7 mouse cellular contexts compared by ENCODE assay signal in the genomic region with DNA sequence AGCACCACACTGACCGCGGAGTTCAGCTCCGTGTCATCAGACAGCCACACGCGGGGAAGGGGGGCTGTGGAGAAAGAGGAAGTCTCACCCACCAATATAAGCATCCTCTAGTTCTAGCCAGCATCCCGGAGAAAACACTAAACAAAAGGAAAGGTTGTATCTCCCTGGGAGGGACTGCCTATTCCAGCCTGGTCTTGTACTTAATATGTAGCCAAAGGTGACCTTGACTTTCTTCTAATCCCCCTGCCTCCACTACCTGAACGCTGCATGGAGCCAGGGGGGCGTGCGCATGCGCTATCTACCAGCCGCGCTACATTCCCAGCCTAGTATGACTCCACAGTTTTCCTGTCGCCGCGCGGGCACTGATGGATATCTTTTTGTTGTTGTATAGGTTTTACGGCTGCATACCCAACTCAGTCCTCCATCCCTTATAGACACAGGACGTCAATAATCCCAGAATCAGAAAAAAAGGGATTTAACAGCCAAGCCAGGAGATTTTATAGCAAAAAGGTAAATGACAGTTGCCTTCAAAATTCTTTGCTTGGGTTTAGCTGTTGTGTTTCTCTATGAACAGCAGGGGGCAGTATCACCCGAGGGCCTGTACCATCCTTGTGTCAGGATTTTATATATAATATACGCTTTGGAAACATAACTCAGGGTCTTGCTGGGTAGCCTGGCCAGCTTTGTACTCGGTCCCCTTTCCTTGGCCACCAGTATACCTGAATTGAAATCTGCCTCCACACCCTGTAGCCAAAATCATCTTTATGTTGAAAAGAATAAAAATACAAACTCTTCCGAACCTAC. TPM values are rescaled to one million over a fixed set of nuclear protein-coding genes. Genes with fewer than 3 reads are reported as not detected.
DNase-seq lines count a peak whose midpoint lies in the region; ATAC-seq and TF ChIP-seq lines count a peak whose summit lies in the region.

No protein-coding gene starts in this region.

- peak overlapping the region; percentile 40; the same call in 1 of the 2 replicates for H3K9ac ChIP-seq in forebrain, embryonic 14.5 days (ENCODE audit: low read length)
- H3K9ac ChIP-seq in limb, embryonic 14.5 days (ENCODE audit: low read depth, low read length, severe bottlenecking) = 0 out of 2 replicates have a peak overlapping the region, but pooled peaks have one; percentile 21
- peak overlapping the region; percentile 30 for H3K9ac ChIP-seq in midbrain, embryonic 15.5 days
- H3K9ac ChIP-seq in stomach, postnatal 0 days (ENCODE audit: low read length) = no peak overlapping the region

- H3K9me3 ChIP-seq in G1E (replicated peaks) = no peaks in the 10 kb centered on the region
- no peaks in the 10 kb centered on the region for H3K9me3 ChIP-seq in forebrain, embryonic 14.5 days (replicated peaks; ENCODE audit: control insufficient read depth, low read length)
- H3K9me3 ChIP-seq in limb, embryonic 14.5 days (ENCODE audit: control insufficient read depth, low read length) = no peaks in the 10 kb centered on the region
- no peaks in the 10 kb centered on the region for H3K9me3 ChIP-seq in midbrain, embryonic 15.5 days
- H3K9me3 ChIP-seq in stomach, postnatal 0 days (ENCODE audit: control insufficient read depth, low read length) = no peaks in the 10 kb centered on the region

- H3K36me3 ChIP-seq in G1E (replicated peaks) = no peaks in the 10 kb centered on the region
- no peaks in the 10 kb centered on the region for H3K36me3 ChIP-seq in forebrain, embryonic 14.5 days (ENCODE audit: control insufficient read depth, insufficient read depth, low read length)
- no peaks in the 10 kb centered on the region for H3K36me3 ChIP-seq in limb, embryonic 14.5 days (ENCODE audit: control insufficient read depth, insufficient read depth, low read length)
- no peaks in the 10 kb centered on the region for H3K36me3 ChIP-seq in midbrain, embryonic 15.5 days (replicated peaks)
- H3K36me3 ChIP-seq in stomach, postnatal 0 days (ENCODE audit: control insufficient read depth, insufficient read depth, low read length) = no peaks in the 10 kb centered on the region

- H3K27ac ChIP-seq in forebrain, embryonic 14.5 days (ENCODE audit: low read depth, low read length) = no peak overlapping the region
- no peak overlapping the region for H3K27ac ChIP-seq in limb, embryonic 14.5 days (replicated peaks; ENCODE audit: low read depth, low read length)
- H3K27ac ChIP-seq in midbrain, embryonic 15.5 days = peak overlapping the region; percentile 35; the same call in 1 of the 2 replicates
- no peak overlapping the region for H3K27ac ChIP-seq in stomach, postnatal 0 days (replicated peaks)

- H3K4me3 ChIP-seq in G1E (ENCODE audit: low read depth, low read length) = no peak overlapping the region
- peak overlapping the region; percentile 17 for H3K4me3 ChIP-seq in forebrain, embryonic 14.5 days (ENCODE audit: low read depth, low read length)
- peak overlapping the region; percentile 21; the same call in 1 of the 2 replicates for H3K4me3 ChIP-seq in limb, embryonic 14.5 days (replicated peaks; ENCODE audit: low read length)
- peak overlapping the region; percentile 31 for H3K4me3 ChIP-seq in midbrain, embryonic 15.5 days
- H3K4me3 ChIP-seq in stomach, postnatal 0 days (ENCODE audit: low read depth, low read length) = 0 out of 2 replicates have a peak overlapping the region, but pooled peaks have one; percentile 12

- H3K27me3 ChIP-seq in G1E (ENCODE audit: insufficient read depth, low read length) = peaks cover 13% of the 10 kb centered on the region
- H3K27me3 ChIP-seq in forebrain, embryonic 14.5 days (replicated peaks; ENCODE audit: control insufficient read depth, insufficient read depth, low read length) = no peaks in the 10 kb centered on the region
- no peaks in the 10 kb centered on the region for H3K27me3 ChIP-seq in limb, embryonic 14.5 days (ENCODE audit: control insufficient read depth, insufficient read depth, low read length)
- H3K27me3 ChIP-seq in midbrain, embryonic 15.5 days (replicated peaks) = 0 out of 2 replicates have a peak, but pooled peaks cover 3% of the 10 kb centered on the region
- H3K27me3 ChIP-seq in stomach, postnatal 0 days (ENCODE audit: control insufficient read depth, insufficient read depth, low read length) = no peaks in the 10 kb centered on the region

- DNase-seq in G1E (ENCODE audit: low spot score) (peak; percentile 13), adipocyte (ENCODE audit: low spot score) (peak; percentile 27)
- peak; percentile 74 for DNase-seq in forebrain, embryonic 14.5 days (ENCODE audit: low spot score)
- DNase-seq in induced T-regulatory cell, adult 2 months (ENCODE audit: low read depth) = peak; percentile 75
- DNase-seq in limb, embryonic 14.5 days (ENCODE audit: low spot score) = peak; percentile 61
- no peak for DNase-seq in stomach, postnatal 0 days (ENCODE audit: low spot score)

- no peak for ATAC-seq in G1E (ENCODE audit: extremely low read depth, insufficient number of reproducible peaks, low FRiP score, poor library complexity, severe bottlenecking)
- peak; percentile 68 for ATAC-seq in forebrain, embryonic 14.5 days
- no peak for ATAC-seq in limb, embryonic 14.5 days (ENCODE audit: low FRiP score, low read depth)
- peak; percentile 52; the same call in 1 of the 2 replicates for ATAC-seq in midbrain, embryonic 15.5 days (replicated peaks)
- 0 out of 2 replicates have a peak, but pooled peaks have one; percentile 15 for ATAC-seq in stomach, postnatal 0 days (ENCODE audit: low FRiP score, low TSS enrichment)

- 12% methylated on average over 22 of the region's 22 CpGs for WGBS in forebrain, embryonic 14.5 days
- 11% methylated on average over 22 of the region's 22 CpGs for WGBS in limb, embryonic 14.5 days
- 17% methylated on average over 22 of the region's 22 CpGs for WGBS in midbrain, embryonic 15.5 days
- 10% methylated on average over 22 of the region's 22 CpGs for WGBS in stomach, postnatal 0 days

- peak overlapping the region; percentile 51 for H3K4me2 ChIP-seq in forebrain, embryonic 14.5 days (ENCODE audit: low read length)
- peak overlapping the region; percentile 42 for H3K4me2 ChIP-seq in limb, embryonic 14.5 days (replicated peaks; ENCODE audit: low read depth, low read length, severe bottlenecking)
- peak overlapping the region; percentile 52 for H3K4me2 ChIP-seq in midbrain, embryonic 15.5 days
- peak overlapping the region; percentile 18 for H3K4me2 ChIP-seq in stomach, postnatal 0 days (replicated peaks; ENCODE audit: low read depth)

- no peak for TF ChIP-seq EP300 in stomach, postnatal 0 days (optimal IDR thresholded peaks at IDR 0.05)

- TF ChIP-seq CTCF in G1E (IDR thresholded peaks at IDR 0.05; ENCODE audit: low read depth, low read length) = no peak
- peak; percentile 82 for TF ChIP-seq CTCF in stomach, postnatal 0 days (IDR thresholded peaks at IDR 0.05; ENCODE audit: low read depth)

- H3K4me1 ChIP-seq in G1E (ENCODE audit: insufficient read depth, low read depth, low read length) = peaks cover 3% of the 10 kb centered on the region; the same call in 1 of the 2 replicates
- H3K4me1 ChIP-seq in forebrain, embryonic 14.5 days (ENCODE audit: control insufficient read depth, insufficient read depth, low read length) = 0 out of 2 replicates have a peak, but pooled peaks cover 3% of the 10 kb centered on the region
- peaks cover 10% of the 10 kb centered on the region; the same call in 1 of the 2 replicates for H3K4me1 ChIP-seq in limb, embryonic 14.5 days (ENCODE audit: control insufficient read depth, insufficient read depth, low read length)
- peaks cover 9% of the 10 kb centered on the region for H3K4me1 ChIP-seq in midbrain, embryonic 15.5 days
- no peaks in the 10 kb centered on the region for H3K4me1 ChIP-seq in stomach, postnatal 0 days (replicated peaks; ENCODE audit: control insufficient read depth, insufficient read depth)

- no peak for TF ChIP-seq POLR2A in limb, embryonic 14.5 days (IDR thresholded peaks at IDR 0.05; ENCODE audit: borderline replicate concordance, extremely low read depth, insufficient read depth, insufficient read length)

RNA-seq across cellular contexts. Expression of gene Nipal3, which starts 12.9 kb away (rescaled TPM):
- total RNA-seq in G1E (2014; fragmentation: Nextera tagmentation) = 12.1 and 13.9 TPM in 2 replicates
- 9.8 and 15.1 TPM in 2 replicates for total RNA-seq in G1E (2017)
- polyA plus RNA-seq in G1E (2012) = 13.7 and 27.7 TPM in 2 replicates
- 5.3 and 6.4 TPM in 2 replicates for polyA plus RNA-seq in forebrain, embryonic 14.5 days (2014; fragmentation: Nextera tagmentation; extraction: Ambion mirVana)
- polyA plus RNA-seq in limb, embryonic 14.5 days (2012; rRNA removed) = 4.7 and 6.3 TPM in 2 replicates
- polyA plus RNA-seq in limb, embryonic 14.5 days (2014; fragmentation: Nextera tagmentation; extraction: Ambion mirVana) = 1.4 and 2.6 TPM in 2 replicates
- polyA plus RNA-seq in midbrain, embryonic 15.5 days (2015; fragmentation: Nextera tagmentation; extraction: Ambion mirVana) = 10.7 and 13.1 TPM in 2 replicates
- polyA plus RNA-seq in stomach, postnatal 0 days (2015; fragmentation: Nextera tagmentation; extraction: Ambion mirVana) = 3.8 and 5.3 TPM in 2 replicates

RNA-seq across cellular contexts. Expression of gene Stpg1, which starts 13.2 kb away (rescaled TPM):
- not detected in 2 replicates for total RNA-seq in G1E (2014; fragmentation: Nextera tagmentation)
- 0.44 TPM in 1 of 2 replicates, not detected in the other for total RNA-seq in G1E (2017)
- not detected in 2 replicates for polyA plus RNA-seq in G1E (2012)
- polyA plus RNA-seq in forebrain, embryonic 14.5 days (2014; fragmentation: Nextera tagmentation; extraction: Ambion mirVana) = 0.19 TPM in 2 replicates
- polyA plus RNA-seq in limb, embryonic 14.5 days (2012; rRNA removed) = 0.18 and 0.20 TPM in 2 replicates
- polyA plus RNA-seq in limb, embryonic 14.5 days (2014; fragmentation: Nextera tagmentation; extraction: Ambion mirVana) = 0.15 TPM in 1 of 2 replicates, not detected in the other
- 0.36 and 0.59 TPM in 2 replicates for polyA plus RNA-seq in midbrain, embryonic 15.5 days (2015; fragmentation: Nextera tagmentation; extraction: Ambion mirVana)
- 0.16 and 0.18 TPM in 2 replicates for polyA plus RNA-seq in stomach, postnatal 0 days (2015; fragmentation: Nextera tagmentation; extraction: Ambion mirVana)

Comparison
In these comparisons a context has a peak if more than half of its experiments do, and no peak if none do; other contexts are left out.
1. ATAC-seq: peak in forebrain, embryonic 14.5 days (single experiment), midbrain, embryonic 15.5 days (single experiment) and stomach, postnatal 0 days (single experiment); none in G1E (single experiment) and limb, embryonic 14.5 days (single experiment).
2. Peak in every context shown above with its lines, with median percentiles within 50 percentile points of each other: H3K4me2 ChIP-seq.